Mouse (Mus musculus) megakaryocyte, embryonic 14.5 days (primary cell): ENCODE results near the gene Myf6.

ENCODE experiments used
- FLI1 ChIP-seq: IDR thresholded peaks from 2 replicates; pipeline ENCODE4 v1.6.1; 2012; ENCODE audit warnings: low read length, inconsistent platforms, mixed read lengths
- GATA1 ChIP-seq: IDR thresholded peaks from 3 replicates; pipeline ENCODE4 v1.6.1; 2012; ENCODE audit warnings: mixed read lengths, low read length, inconsistent platforms, borderline replicate concordance

GRCm38 (mm10) chr10:107494568-107494967, at the start of gene Myf6:
- no peak for TF ChIP-seq GATA1
- no peak for TF ChIP-seq FLI1
